Mouse (Mus musculus): Measurements from ENCODE around the gene Stt3b.

GRCm38 (mm10) chr9:115261456-115261855 lies 48.8 kb downstream of the Stt3b start:
- TF ChIP-seq CTCF (IDR thresholded peaks at IDR 0.05; ENCODE audit: insufficient read depth, low read depth, low read length) = no peak
- no peak for TF ChIP-seq POLR2A (IDR thresholded peaks at IDR 0.05; ENCODE audit: insufficient read depth, low read depth, low read length)
